Mouse (Mus musculus): ENCODE measurements around the gene Tmem200a. TPM values are rescaled to one million over a fixed set of nuclear protein-coding genes. Genes with fewer than 3 reads are reported as not detected.

Tmem200a gene
- polyA plus RNA-seq, 1 experiment = 2.7 TPM

DNA sequence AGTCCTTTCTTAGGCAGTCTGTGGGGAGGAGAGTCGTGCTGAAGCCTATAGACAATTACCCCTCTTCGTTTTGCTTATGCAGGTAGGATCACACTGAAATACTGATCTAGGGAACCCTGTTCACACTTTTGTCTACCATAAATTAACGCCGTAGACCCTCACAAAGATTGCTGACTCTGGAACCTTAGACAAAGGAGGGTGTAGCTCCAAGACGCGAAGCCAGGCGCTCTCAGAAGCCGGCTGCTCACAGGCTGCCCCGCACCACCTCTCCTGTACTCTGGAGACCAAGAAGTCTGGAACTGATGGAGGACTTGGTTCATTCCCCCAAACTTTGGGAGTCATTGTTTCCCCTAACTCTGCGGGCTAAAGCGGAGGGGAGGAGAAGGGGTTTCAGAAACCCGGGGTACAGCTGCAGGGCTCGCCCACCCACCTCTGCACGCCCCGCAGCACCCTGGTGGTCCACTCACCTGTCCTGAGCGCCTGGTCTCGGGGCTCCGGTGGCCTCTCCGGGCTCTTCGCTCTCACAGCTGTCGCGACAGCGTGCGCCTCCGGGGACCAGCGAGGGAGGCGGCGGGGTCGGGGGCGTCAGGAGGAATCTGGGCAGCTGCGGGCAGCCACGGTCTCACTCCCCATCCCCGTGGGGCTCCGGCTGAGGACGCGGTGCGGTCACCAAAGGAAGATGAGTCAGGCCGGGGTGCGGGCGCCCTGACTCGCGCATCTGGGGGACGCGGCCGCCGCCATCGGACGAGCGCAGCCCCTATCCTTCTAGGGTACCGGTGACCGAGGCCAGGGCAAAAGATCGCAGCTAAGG is 976 bp downstream of the Tmem200a start, which contains the start of gene Gm9767:
Gm9767 (plus strand) TSS at position 585 of the 811 bp plus-strand sequence.
- 2% methylated on average over 52 of the region's 52 CpGs for WGBS
- TF ChIP-seq CTCF (IDR thresholded peaks at IDR 0.05; ENCODE audit: borderline replicate concordance, insufficient read depth, low read depth, low read length) = no peak
- TF ChIP-seq POLR2A (IDR thresholded peaks at IDR 0.05; ENCODE audit: borderline replicate concordance, insufficient read depth, low read length) = no peak

DNA sequence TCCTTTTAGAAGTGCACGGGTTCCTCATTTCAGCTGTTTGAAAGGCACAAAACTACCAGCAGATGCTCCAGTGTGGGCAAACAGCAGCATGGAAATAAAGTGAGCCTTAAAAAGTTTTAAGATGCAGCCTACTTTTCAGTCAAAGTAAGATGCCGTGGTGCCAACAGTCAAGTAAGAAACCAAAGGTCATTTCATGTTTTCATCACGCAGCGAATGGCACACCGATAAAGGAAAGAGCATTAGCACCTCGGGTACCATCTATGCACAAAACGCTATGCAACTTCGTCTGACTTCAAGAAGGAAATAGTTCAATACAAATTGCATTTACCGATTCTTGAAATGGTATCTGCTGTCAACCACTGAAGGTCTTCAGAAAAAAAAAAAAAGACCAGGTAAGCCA is 1.9 kb downstream of the Tmem200a start:
- 84% methylated on average over 9 of the region's 9 CpGs for WGBS
- Histone ChIP-seq H3K27ac (ENCODE audit: insufficient read depth, low read length) (no peak overlapping the region), H3K4me1 (ENCODE audit: control insufficient read depth, insufficient read depth, low read length) (no peaks in the 10 kb centered on the region), H3K27me3 (ENCODE audit: control insufficient read depth, insufficient read depth, low read length) (peaks cover 2% of the 10 kb centered on the region; the same call in 1 of the 2 replicates), H3K4me3 (replicated peaks; ENCODE audit: insufficient read depth, low read depth, low read length) (no peak overlapping the region)
- no peak for DNase-seq
- TF ChIP-seq POLR2A (IDR thresholded peaks at IDR 0.05; ENCODE audit: borderline replicate concordance, insufficient read depth, low read length) (no peak), CTCF (IDR thresholded peaks at IDR 0.05; ENCODE audit: borderline replicate concordance, insufficient read depth, low read depth, low read length) (no peak)

More for the DNA sequence above, 976 bp downstream of the Tmem200a start, which contains the start of gene Gm9767:
- peak in 1 of 2 experiments; percentile 13 for DNase-seq
- H3K27ac ChIP-seq (ENCODE audit: insufficient read depth, low read length) = no peak within 1 kb of the TSS
- no peaks in the 10 kb centered on the region for H3K4me1 ChIP-seq (ENCODE audit: control insufficient read depth, insufficient read depth, low read length)
- peaks cover 2% of the 10 kb centered on the region; the same call in 1 of the 2 replicates for H3K27me3 ChIP-seq (ENCODE audit: control insufficient read depth, insufficient read depth, low read length)
- peak within 1 kb of the TSS; percentile 33 for H3K4me3 ChIP-seq (replicated peaks; ENCODE audit: insufficient read depth, low read depth, low read length)

- H3K4me1 ChIP-seq (ENCODE audit: control insufficient read depth, insufficient read depth, low read length) = no peaks in the 10 kb centered on the region
- H3K27me3 ChIP-seq (ENCODE audit: control insufficient read depth, insufficient read depth, low read length) = no peaks in the 10 kb centered on the region; the same call in 1 of the 2 replicates
- DNase-seq = no peak
- TF ChIP-seq CTCF (IDR thresholded peaks at IDR 0.05; ENCODE audit: borderline replicate concordance, insufficient read depth, low read depth, low read length) (no peak), POLR2A (IDR thresholded peaks at IDR 0.05; ENCODE audit: borderline replicate concordance, insufficient read depth, low read length) (no peak)
- H3K27ac ChIP-seq (ENCODE audit: insufficient read depth, low read length) = no peak overlapping the region
- H3K4me3 ChIP-seq (replicated peaks; ENCODE audit: insufficient read depth, low read depth, low read length) = no peak overlapping the region
- WGBS = 38% methylated on average over 5 of the region's 5 CpGs
Measured at GRCm38 (mm10) chr10:26071986-26072385, 6.9 kb downstream of the Tmem200a start.

DNA sequence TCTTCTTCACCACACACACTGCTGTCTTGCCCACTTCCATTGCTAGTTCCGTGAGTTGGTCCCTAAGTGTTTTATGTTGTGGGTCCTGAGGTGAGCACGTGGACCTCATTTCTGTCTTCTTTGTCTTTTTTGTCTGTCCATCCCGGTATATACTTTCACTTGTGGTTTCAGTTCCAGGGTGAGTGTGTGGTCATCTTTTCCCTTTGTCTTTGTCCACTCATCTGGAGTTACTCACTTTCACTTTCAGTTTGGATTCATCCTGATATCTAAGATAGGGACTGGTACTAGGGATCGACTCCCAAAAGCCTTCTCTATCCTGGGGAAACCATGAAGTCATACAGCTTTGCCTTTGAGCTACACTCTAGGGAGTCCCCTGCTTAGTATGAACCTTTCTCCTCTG is 15.8 kb downstream of the Tmem200a start:
- no peaks in the 10 kb centered on the region for H3K27me3 ChIP-seq (ENCODE audit: control insufficient read depth, insufficient read depth, low read length)
- H3K4me1 ChIP-seq (ENCODE audit: control insufficient read depth, insufficient read depth, low read length) = no peaks in the 10 kb centered on the region
- no peak overlapping the region for H3K27ac ChIP-seq (ENCODE audit: insufficient read depth, low read length)
- 94% methylated on average over 4 of the region's 4 CpGs for WGBS
- no peak overlapping the region for H3K4me3 ChIP-seq (replicated peaks; ENCODE audit: insufficient read depth, low read depth, low read length)
- no peak for TF ChIP-seq CTCF (IDR thresholded peaks at IDR 0.05; ENCODE audit: borderline replicate concordance, insufficient read depth, low read depth, low read length)
- TF ChIP-seq POLR2A (IDR thresholded peaks at IDR 0.05; ENCODE audit: borderline replicate concordance, insufficient read depth, low read length) = no peak
- no peak for DNase-seq

DNA sequence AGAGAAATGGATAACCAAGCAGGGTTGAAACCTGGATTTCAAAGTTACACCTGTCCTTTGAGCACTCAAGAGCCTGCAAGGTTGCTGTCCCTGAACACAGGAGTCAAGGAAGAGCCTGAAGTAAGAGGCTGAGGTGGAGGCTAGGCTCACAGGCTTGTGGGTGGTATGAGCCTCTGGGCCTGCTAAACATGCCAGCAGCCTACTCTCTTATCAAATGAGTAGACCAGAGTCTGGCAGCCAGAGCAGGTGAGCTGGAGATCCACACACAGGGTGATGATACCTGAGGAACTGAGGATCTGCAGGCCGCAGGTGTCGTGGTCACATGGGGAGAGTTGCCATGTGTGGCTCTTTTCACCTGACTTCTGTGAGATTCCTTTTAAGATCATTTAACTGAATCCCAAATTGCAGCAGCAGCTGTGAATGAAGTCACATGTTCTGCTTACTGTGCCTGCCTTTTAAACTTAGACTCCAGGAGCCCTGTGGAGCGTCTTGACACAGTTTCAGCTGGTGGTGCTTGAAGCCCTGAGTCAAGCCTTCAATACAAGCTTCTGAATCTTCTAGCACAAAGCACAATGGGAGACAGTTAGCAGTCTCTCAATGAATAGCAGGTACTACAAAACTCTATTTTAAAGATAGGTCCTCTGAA is 19.1 kb downstream of the Tmem200a start:
- Histone ChIP-seq H3K27me3 (ENCODE audit: control insufficient read depth, insufficient read depth, low read length) (no peaks in the 10 kb centered on the region), H3K4me3 (replicated peaks; ENCODE audit: insufficient read depth, low read depth, low read length) (no peak overlapping the region), H3K4me1 (ENCODE audit: control insufficient read depth, insufficient read depth, low read length) (no peaks in the 10 kb centered on the region), H3K27ac (ENCODE audit: insufficient read depth, low read length) (no peak overlapping the region)
- no peak for TF ChIP-seq POLR2A (IDR thresholded peaks at IDR 0.05; ENCODE audit: borderline replicate concordance, insufficient read depth, low read length)
- TF ChIP-seq CTCF (IDR thresholded peaks at IDR 0.05; ENCODE audit: borderline replicate concordance, insufficient read depth, low read depth, low read length) = no peak
- no peak for DNase-seq
- WGBS = 86% methylated on average over 3 of the region's 3 CpGs

DNA sequence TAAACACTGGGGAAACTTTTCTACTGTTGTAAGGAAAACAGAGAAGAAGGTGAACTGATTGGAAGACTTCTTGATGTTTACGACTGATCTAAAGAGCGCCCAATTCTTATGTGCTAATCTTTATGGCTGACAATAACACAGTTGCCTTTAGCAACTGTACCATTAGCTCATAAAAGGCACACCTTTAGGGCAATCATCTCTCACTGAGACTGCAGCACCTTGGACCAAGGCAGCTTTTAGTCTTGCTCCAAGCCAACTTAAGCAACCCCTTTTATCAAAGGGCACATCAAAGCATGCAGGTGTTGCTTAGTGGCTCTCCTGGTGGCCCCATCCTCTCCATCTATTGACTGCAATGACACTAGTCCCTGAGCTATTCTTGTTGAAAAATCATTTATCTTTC is 27.7 kb downstream of the Tmem200a start:
- TF ChIP-seq CTCF (IDR thresholded peaks at IDR 0.05; ENCODE audit: borderline replicate concordance, insufficient read depth, low read depth, low read length) = no peak
- no peak for TF ChIP-seq POLR2A (IDR thresholded peaks at IDR 0.05; ENCODE audit: borderline replicate concordance, insufficient read depth, low read length)
- Histone ChIP-seq H3K4me3 (replicated peaks; ENCODE audit: insufficient read depth, low read depth, low read length) (no peak overlapping the region), H3K27me3 (ENCODE audit: control insufficient read depth, insufficient read depth, low read length) (no peaks in the 10 kb centered on the region), H3K27ac (ENCODE audit: insufficient read depth, low read length) (no peak overlapping the region), H3K4me1 (ENCODE audit: control insufficient read depth, insufficient read depth, low read length) (no peaks in the 10 kb centered on the region)
- WGBS = 100% methylated on average over 2 of the region's 2 CpGs
- no peak for DNase-seq

- TF ChIP-seq CTCF (IDR thresholded peaks at IDR 0.05; ENCODE audit: borderline replicate concordance, insufficient read depth, low read depth, low read length) = no peak
- no peak for TF ChIP-seq POLR2A (IDR thresholded peaks at IDR 0.05; ENCODE audit: borderline replicate concordance, insufficient read depth, low read length)
- Histone ChIP-seq H3K4me1 (ENCODE audit: control insufficient read depth, insufficient read depth, low read length) (no peaks in the 10 kb centered on the region), H3K4me3 (replicated peaks; ENCODE audit: insufficient read depth, low read depth, low read length) (no peak overlapping the region), H3K27me3 (ENCODE audit: control insufficient read depth, insufficient read depth, low read length) (no peaks in the 10 kb centered on the region), H3K27ac (ENCODE audit: insufficient read depth, low read length) (no peak overlapping the region)
- 5% methylated on average over 5 of the region's 5 CpGs for WGBS
- peak in 1 of 2 experiments; percentile 3 for DNase-seq
Measured at GRCm38 (mm10) chr10:26034931-26035330, 43.9 kb downstream of the Tmem200a start.
